Mouse (Mus musculus): Measurements from ENCODE around the gene 4930524B15Rik.

4930524B15Rik gene

DNA sequence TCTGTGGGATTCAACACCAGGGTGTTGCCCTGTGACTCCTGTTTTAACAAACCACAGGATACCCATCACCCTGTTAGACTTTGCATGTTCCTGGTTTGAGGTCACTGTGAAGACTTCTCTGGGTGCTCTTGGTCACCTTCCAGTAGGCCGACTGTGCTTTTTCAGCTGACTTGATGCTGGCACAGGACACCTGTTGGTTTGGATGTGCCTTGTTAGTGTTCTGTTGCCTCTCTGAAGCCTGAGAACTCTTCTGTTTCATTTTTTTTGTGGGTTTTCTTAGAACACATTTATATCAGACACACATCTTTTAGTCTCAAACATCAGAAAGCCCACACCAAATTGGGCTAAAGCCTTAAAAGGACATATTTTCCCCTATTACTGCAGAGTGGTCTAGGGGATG, 48.2 kb downstream of the 4930524B15Rik start:
- no peak for TF ChIP-seq GATA4 (IDR thresholded peaks at IDR 0.05; ENCODE audit: insufficient replicate concordance, low read length)

DNA sequence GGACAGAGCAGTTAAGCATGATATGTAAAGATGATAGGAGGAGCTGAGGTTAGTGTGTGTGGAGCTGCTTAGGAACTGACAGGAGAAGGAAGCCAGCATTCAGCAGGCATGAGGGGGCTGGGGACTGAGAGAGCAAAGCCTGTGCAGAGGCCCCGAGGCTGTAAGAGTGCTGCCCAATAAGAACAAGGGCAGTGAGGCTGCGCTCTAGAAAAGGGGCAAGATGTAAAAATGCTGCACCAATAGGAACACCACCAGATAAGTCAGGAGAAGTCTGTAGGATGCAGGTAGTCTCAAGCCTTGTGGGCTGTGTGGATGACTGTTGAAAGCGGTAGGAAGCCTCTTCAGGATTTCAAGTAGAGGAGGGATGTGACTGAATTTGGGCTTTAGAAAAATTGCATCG, 52.8 kb downstream of the 4930524B15Rik start:
- no peak for TF ChIP-seq GATA4 (IDR thresholded peaks at IDR 0.05; ENCODE audit: insufficient replicate concordance, low read length)

DNA sequence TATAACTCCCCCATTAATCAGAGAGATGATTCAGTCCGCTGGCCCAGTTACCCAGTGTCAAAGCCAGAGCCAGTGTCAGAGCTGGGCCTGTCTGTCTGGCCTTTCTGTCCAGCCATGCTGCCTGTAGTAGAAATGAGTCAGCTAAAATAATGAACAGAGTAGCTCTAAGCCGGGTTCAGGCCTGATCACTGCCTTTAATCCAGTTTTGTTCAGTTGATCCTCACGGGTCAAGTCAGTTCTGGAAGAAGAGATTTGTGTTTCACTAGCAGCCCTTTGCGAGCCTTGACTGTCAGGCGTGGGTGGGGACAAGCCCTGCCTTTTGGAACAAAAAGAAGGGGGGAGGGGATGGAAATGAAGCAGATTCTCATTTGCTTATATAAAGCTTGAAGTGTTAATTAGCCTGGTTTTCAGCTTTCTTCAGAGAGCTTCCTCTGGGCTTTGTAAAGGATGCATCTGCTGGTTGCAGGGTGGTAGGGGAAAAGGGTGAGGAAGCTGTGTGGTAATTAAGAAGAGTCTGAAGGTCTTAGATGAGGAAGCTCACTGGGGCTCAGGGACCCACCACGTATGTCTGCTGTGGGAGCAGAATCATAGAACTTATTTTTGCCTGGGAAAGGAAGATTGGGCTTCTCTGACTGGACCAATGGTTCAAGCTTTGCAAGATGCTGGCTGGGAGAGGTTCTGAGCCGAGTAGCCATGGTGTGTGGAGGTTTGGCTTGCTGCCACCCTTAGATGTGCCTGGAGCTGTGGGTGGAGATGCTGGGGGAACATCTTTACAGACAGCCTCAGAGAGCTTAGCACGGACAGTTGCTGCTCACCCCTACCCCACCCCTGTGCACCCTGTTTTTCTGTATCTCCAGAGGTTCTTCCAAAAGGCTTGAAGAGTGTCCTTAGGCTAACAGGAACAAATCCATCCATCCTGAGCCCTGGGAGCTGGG, 54.9 kb downstream of the 4930524B15Rik start:
- no peak for TF ChIP-seq GATA4 (IDR thresholded peaks at IDR 0.05; ENCODE audit: insufficient replicate concordance, low read length)

DNA sequence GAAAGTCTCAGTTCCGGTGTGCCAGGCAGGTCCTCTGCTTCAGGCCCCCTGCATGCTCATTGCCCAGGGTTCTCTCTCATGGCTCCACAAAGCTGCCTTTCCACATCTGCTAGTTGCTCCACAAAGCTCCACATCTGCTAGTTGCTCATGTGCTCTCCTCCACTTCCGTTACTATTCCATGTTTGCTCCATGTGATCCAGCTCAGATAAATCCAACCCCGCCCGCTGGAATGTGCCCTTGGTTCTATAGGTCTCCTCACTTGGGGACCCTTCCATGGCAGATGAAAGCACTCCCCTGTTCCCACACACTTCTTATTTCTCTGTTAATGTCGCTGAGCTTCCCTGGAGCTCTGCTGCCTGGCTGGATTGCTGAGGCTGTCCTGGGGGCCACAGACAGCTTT, 61.2 kb downstream of the 4930524B15Rik start:
- TF ChIP-seq GATA4 (IDR thresholded peaks at IDR 0.05; ENCODE audit: insufficient replicate concordance, low read length): no peak

DNA sequence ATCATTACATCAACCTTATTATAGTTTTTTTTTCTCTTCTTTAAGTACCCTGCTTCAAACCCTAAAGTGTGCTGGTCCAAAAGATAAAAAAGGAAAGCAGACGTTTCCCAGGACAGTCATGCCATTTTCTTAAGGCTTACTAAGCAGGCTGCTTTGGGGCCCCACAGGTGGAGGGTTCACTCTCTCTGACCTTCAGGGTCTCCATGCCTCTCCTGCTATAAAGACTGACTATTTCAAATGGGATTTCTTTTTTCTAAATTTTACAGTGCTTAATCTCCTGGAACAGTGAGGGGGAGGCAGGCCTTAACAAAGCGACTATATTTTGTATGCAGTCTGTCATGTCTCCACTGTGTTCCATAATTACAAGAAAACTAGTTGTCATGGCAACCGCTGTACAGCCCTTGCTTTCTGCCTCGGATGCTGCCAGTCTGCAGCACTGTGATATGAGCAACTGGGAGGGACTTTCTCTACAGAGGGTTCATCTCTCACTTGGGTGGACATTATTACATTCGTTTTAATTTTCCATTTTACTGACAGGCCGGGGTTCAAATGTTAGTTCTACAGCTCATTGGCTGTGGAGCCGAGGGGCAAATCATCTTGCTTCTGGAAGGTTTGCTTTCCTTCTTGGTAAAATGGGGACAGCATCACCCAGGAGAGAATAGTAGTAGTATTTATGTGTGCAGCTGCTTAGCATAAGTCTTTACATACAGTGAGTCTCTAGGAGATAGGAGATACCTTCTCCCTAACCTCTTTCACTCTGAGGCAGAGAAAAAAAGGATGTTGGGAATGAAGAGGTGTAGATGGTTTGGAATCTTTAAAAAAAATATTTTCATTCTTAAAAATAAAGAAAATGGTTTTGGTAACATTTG, 62.3 kb downstream of the 4930524B15Rik start:
- no peak for TF ChIP-seq GATA4 (IDR thresholded peaks at IDR 0.05; ENCODE audit: insufficient replicate concordance, low read length)

DNA sequence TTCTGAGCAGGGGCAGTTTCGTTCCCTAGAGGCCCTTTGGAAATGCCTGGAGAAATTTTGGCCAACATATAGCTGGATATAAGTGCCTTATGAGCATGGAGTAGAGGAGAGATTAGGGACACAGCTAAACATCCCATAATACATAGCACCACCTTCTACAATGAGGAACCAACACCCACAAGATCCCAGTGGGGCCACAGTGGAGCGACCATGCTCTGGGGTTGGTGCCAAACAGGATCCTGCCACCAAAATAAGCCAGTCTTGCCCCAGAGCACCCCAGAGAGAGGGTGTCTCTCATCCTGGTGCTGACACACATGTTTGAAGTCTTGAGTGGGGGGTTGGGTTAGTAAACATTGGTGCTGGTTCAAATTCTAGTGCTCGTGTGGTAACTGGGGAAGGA, 63.2 kb downstream of the 4930524B15Rik start:
- no peak for TF ChIP-seq GATA4 (IDR thresholded peaks at IDR 0.05; ENCODE audit: insufficient replicate concordance, low read length)
